Mouse (Mus musculus) hindbrain, postnatal 0 days (tissue): ENCODE measurements around the gene Arhgap35. TPM values are rescaled to one million over a fixed set of nuclear protein-coding genes. Genes with fewer than 3 reads are reported as not detected.

ENCODE experiments used
- ATAC-seq: fragments of 200-750 bp; cut with Nextera tagmentation; 2 replicates; pipeline ENCODE4 v1.8.0; 2017; ENCODE audit warnings: mild to moderate bottlenecking, moderate TSS enrichment, moderate library complexity
- DNase-seq: peaks from one replicate; pipeline ENCODE4 v3.0.0-alpha.2; 2015; ENCODE audit warnings: low spot score
- H3K27ac ChIP-seq: fragments of 300-500 bp; sonication (generic); 2 replicates; pipeline ENCODE4 v1.5.1; 2014; ENCODE audit warnings: mild to moderate bottlenecking
- H3K27me3 ChIP-seq: fragments of 300-500 bp; sonication (generic); 2 replicates; pipeline ENCODE4 v1.6.1; 2014; ENCODE audit warnings: low read length, mixed read lengths; ENCODE audit not compliant: insufficient read depth
- H3K36me3 ChIP-seq: fragments of 300-500 bp; sonication (generic); 2 replicates; pipeline ENCODE4 v1.6.1; 2014; ENCODE audit warnings: low read length, mixed read lengths; ENCODE audit not compliant: insufficient read depth
- H3K4me1 ChIP-seq: fragments of 300-500 bp; sonication (generic); 2 replicates; pipeline ENCODE4 v1.6.1; 2014; ENCODE audit warnings: antibody characterized with exemption, low read length, mixed read lengths; ENCODE audit not compliant: insufficient read depth
- H3K4me2 ChIP-seq: fragments of 300-500 bp; sonication (generic); 2 replicates; pipeline ENCODE4 v1.6.1; 2014; ENCODE audit warnings: low read depth, mild to moderate bottlenecking, low read length, moderate library complexity, mixed read lengths
- H3K4me3 ChIP-seq: fragments of 300-500 bp; sonication (generic); 2 replicates; pipeline ENCODE4 v1.5.1; 2014; ENCODE audit warnings: low read length
- H3K9ac ChIP-seq: fragments of 300-500 bp; sonication (generic); replicated peaks from 2 replicates; pipeline ENCODE4 v1.6.1; 2014; ENCODE audit warnings: mild to moderate bottlenecking, low read length, moderate library complexity, mixed read lengths
- H3K9me3 ChIP-seq: fragments of 300-500 bp; sonication (generic); 2 replicates; pipeline ENCODE4 v1.6.1; 2016; ENCODE audit warnings: low read length, mixed read lengths
- CTCF ChIP-seq: IDR thresholded peaks from 2 replicates; pipeline ENCODE4 v1.5.1; 2016; ENCODE audit warnings: antibody characterized with exemption, control low read depth, low read depth
- WGBS: fragments of 180-500 bp; shearing (Covaris S2); extraction: QIAGEN DNeasy Blood & Tissue Kit; methylation state at CpG from one replicate; pipeline ENCODE4 v1.1.7; 2014; 5-methylcytosine and 5-hydroxymethylcytosine counted together
- polyA plus RNA-seq: library from polyadenylated mRNA; unstranded; fragments of >200 nt; fragmentation: Nextera tagmentation; extraction: Ambion mirVana; gene quantifications from 2 replicates; pipeline ENCODE4 v1.2.1, GENCODE M21; 2015
- total RNA-seq: library from RNA; depleted of rRNA; stranded (reverse); fragments of >200 nt; gene quantifications from 2 replicates; pipeline ENCODE4 v1.2.3, GENCODE M21; 2014

Gene Arhgap35
- total and polyA plus RNA-seq, 2 experiments from 2014 or later, result 24.8 to 131 TPM

GRCm38 (mm10) chr7:16564491-16564890, 50.3 kb downstream of the Arhgap35 start:
- ATAC-seq (no peak), DNase-seq (no peak)
- H3K4me3 ChIP-seq, result no peak overlapping the region
- no peak overlapping the region for H3K4me2 ChIP-seq
- TF ChIP-seq CTCF, result no peak
- H3K36me3 ChIP-seq, result peaks cover 44% of the 10 kb centered on the region
- no peak overlapping the region for H3K27ac ChIP-seq
- H3K27me3 ChIP-seq, result no peaks in the 10 kb centered on the region
- H3K4me1 ChIP-seq, result no peaks in the 10 kb centered on the region
- no peak overlapping the region for H3K9ac ChIP-seq
- H3K9me3 ChIP-seq, result no peaks in the 10 kb centered on the region
- WGBS, result 92% methylated on average over 8 of the region's 8 CpGs

GRCm38 (mm10) chr7:16557783-16558538, 56.8 kb downstream of the Arhgap35 start:
- WGBS, result 51% methylated on average over 9 of the region's 9 CpGs
- Histone ChIP-seq H3K4me1 (peaks cover 22% of the 10 kb centered on the region), H3K4me3 (no peak overlapping the region), H3K36me3 (peaks cover 24% of the 10 kb centered on the region), H3K27ac (peak overlapping the region; percentile 74; the same call in 1 of the 2 replicates), H3K9me3 (no peaks in the 10 kb centered on the region), H3K4me2 (no peak overlapping the region), H3K27me3 (no peaks in the 10 kb centered on the region), H3K9ac (no peak overlapping the region)
- TF ChIP-seq CTCF, result no peak
- DNase-seq (peak; percentile 48), ATAC-seq (peak; percentile 53; the same call in 1 of the 2 replicates)

- Histone ChIP-seq H3K4me3 (no peak overlapping the region), H3K9ac (no peak overlapping the region), H3K36me3 (peaks cover 17% of the 10 kb centered on the region), H3K4me1 (peaks cover 22% of the 10 kb centered on the region), H3K9me3 (no peaks in the 10 kb centered on the region), H3K27me3 (no peaks in the 10 kb centered on the region), H3K27ac (peak overlapping the region; percentile 74; the same call in 1 of the 2 replicates), H3K4me2 (no peak overlapping the region)
- ATAC-seq (no peak), DNase-seq (peak; percentile 40)
- TF ChIP-seq CTCF, result no peak
- WGBS, result 63% methylated on average over 4 of the region's 4 CpGs
Measured at GRCm38 (mm10) chr7:16557251-16557650, 57.5 kb downstream of the Arhgap35 start.

- no peak overlapping the region for H3K27ac ChIP-seq
- H3K4me3 ChIP-seq, result no peak overlapping the region
- H3K4me2 ChIP-seq, result no peak overlapping the region
- no peaks in the 10 kb centered on the region for H3K27me3 ChIP-seq
- no peak for DNase-seq
- 90% methylated on average over 3 of the region's 3 CpGs for WGBS
- TF ChIP-seq CTCF, result no peak
- H3K4me1 ChIP-seq, result peaks cover 21% of the 10 kb centered on the region
- no peaks in the 10 kb centered on the region for H3K36me3 ChIP-seq
- no peak overlapping the region for H3K9ac ChIP-seq
- H3K9me3 ChIP-seq, result no peaks in the 10 kb centered on the region
- ATAC-seq, result no peak
Measured at GRCm38 (mm10) chr7:16554215-16554614, 60.6 kb downstream of the Arhgap35 start.

GRCm38 (mm10) chr7:16551581-16551980, 63.2 kb downstream of the Arhgap35 start:
- TF ChIP-seq CTCF, result no peak

GRCm38 (mm10) chr7:16549299-16549698, 65.5 kb downstream of the Arhgap35 start:
- WGBS, result 88% methylated on average over 1 of the region's 1 CpGs
- Histone ChIP-seq H3K27ac (no peak overlapping the region), H3K9ac (no peak overlapping the region), H3K36me3 (peaks cover 18% of the 10 kb centered on the region), H3K4me2 (no peak overlapping the region), H3K4me3 (no peak overlapping the region), H3K9me3 (no peaks in the 10 kb centered on the region), H3K4me1 (no peaks in the 10 kb centered on the region), H3K27me3 (no peaks in the 10 kb centered on the region)
- DNase-seq, result no peak
- ATAC-seq, result no peak
- no peak for TF ChIP-seq CTCF

More at GRCm38 (mm10) chr7:16551581-16551980, 63.2 kb downstream of the Arhgap35 start:
- Histone ChIP-seq H3K4me2 (no peak overlapping the region), H3K27me3 (no peaks in the 10 kb centered on the region), H3K27ac (no peak overlapping the region), H3K36me3 (peaks cover 5% of the 10 kb centered on the region; the same call in 1 of the 2 replicates), H3K9ac (no peak overlapping the region), H3K9me3 (no peaks in the 10 kb centered on the region), H3K4me1 (peaks cover 8% of the 10 kb centered on the region), H3K4me3 (no peak overlapping the region)
- 95% methylated on average over 1 of the region's 1 CpGs for WGBS
- DNase-seq (no peak), ATAC-seq (no peak)

- Histone ChIP-seq H3K36me3 (peaks cover 18% of the 10 kb centered on the region), H3K27me3 (no peaks in the 10 kb centered on the region), H3K4me1 (no peaks in the 10 kb centered on the region), H3K4me2 (no peak overlapping the region), H3K4me3 (no peak overlapping the region), H3K9me3 (no peaks in the 10 kb centered on the region), H3K27ac (no peak overlapping the region), H3K9ac (no peak overlapping the region)
- DNase-seq (no peak), ATAC-seq (no peak)
- TF ChIP-seq CTCF, result no peak
- WGBS, result 77% methylated on average over 8 of the region's 8 CpGs
Measured at GRCm38 (mm10) chr7:16544770-16545169, 70.0 kb downstream of the Arhgap35 start.
